Mouse (Mus musculus) midbrain, embryonic 11.5 days (tissue): ENCODE measurements at regions not wholly inside any gene's neighbourhood (a gene's known extent, or its start where the extent isn't known, plus 50 kb on each side); places are given as distances from the start of the nearest gene placed in this dataset.

ENCODE experiments used
- ATAC-seq: fragments of 200-750 bp; cut with Nextera tagmentation; 2 replicates; pipeline ENCODE4 v1.8.0; 2017; ENCODE audit warnings: moderate TSS enrichment, moderate library complexity; ENCODE audit not compliant: low FRiP score
- DNase-seq: peaks from one replicate; pipeline ENCODE4 v3.0.0; 2015; ENCODE audit warnings: low spot score; ENCODE audit errors: missing footprints
- H3K27ac ChIP-seq: fragments of 300-500 bp; sonication (generic); 2 replicates; pipeline ENCODE4 v1.5.1; 2014; ENCODE audit warnings: low read depth, low read length
- H3K27me3 ChIP-seq: fragments of 300-500 bp; sonication (generic); 2 replicates; pipeline ENCODE4 v1.6.1; 2014; ENCODE audit warnings: mild to moderate bottlenecking, low read length, moderate library complexity, mixed read lengths; ENCODE audit not compliant: control insufficient read depth, insufficient read depth
- H3K36me3 ChIP-seq: fragments of 300-500 bp; sonication (generic); 2 replicates; pipeline ENCODE4 v1.6.1; 2014; ENCODE audit warnings: mild to moderate bottlenecking, low read length, moderate library complexity, mixed read lengths; ENCODE audit not compliant: control insufficient read depth, insufficient read depth
- H3K4me1 ChIP-seq: fragments of 300-500 bp; sonication (generic); 2 replicates; pipeline ENCODE4 v1.6.1; 2014; ENCODE audit warnings: low read length; ENCODE audit not compliant: control insufficient read depth, insufficient read depth
- H3K4me2 ChIP-seq: fragments of 300-500 bp; sonication (generic); 2 replicates; pipeline ENCODE4 v1.6.1; 2014; ENCODE audit warnings: mild to moderate bottlenecking, moderate library complexity
- H3K4me3 ChIP-seq: fragments of 300-500 bp; sonication (generic); 2 replicates; pipeline ENCODE4 v1.5.1; 2014; ENCODE audit warnings: low read depth, low read length
- H3K9ac ChIP-seq: fragments of 300-500 bp; sonication (generic); 2 replicates; pipeline ENCODE4 v1.6.1; 2014; ENCODE audit warnings: low read length
- H3K9me3 ChIP-seq: fragments of 300-500 bp; sonication (generic); 2 replicates; pipeline ENCODE4 v1.6.1; 2016; ENCODE audit warnings: low read length; ENCODE audit not compliant: control insufficient read depth
- WGBS: fragments of 180-500 bp; shearing (Covaris S2); extraction: QIAGEN DNeasy Blood & Tissue Kit; methylation state at CpG from one replicate; pipeline ENCODE4 v1.1.7; 2014; 5-methylcytosine and 5-hydroxymethylcytosine counted together

GRCm38 (mm10) chr6:93537971-93538370 lies 594.7 kb upstream of the Adamts9 start:
- no peak for ATAC-seq
- Histone ChIP-seq H3K36me3 (no peaks in the 10 kb centered on the region), H3K4me3 (no peak overlapping the region), H3K9me3 (no peaks in the 10 kb centered on the region), H3K27me3 (no peaks in the 10 kb centered on the region), H3K9ac (no peak overlapping the region), H3K27ac (no peak overlapping the region), H3K4me2 (no peak overlapping the region), H3K4me1 (no peaks in the 10 kb centered on the region)
- DNase-seq: peak; percentile 70
- WGBS: 81% methylated on average over 1 of the region's 1 CpGs

DNA sequence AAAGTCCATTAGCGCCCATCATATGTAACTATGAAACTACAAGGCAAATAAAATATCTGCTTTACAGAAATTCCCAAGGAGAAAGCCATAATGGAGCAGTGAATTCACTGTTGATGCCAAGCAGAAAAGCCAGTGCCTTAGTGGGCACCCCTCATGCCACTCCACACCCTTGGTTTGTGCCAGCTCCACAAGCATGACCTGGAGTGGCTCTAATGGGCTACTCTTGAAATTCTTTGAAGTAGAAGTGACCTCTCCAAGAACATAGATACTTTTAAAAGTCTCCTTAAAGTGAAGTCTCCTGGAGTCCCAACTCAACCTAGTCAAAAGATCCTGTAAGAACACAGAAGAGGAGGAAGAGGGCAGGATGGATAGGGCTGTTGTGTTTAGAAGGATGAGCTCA lies 593.8 kb upstream of the Adamts9 start:
- Histone ChIP-seq H3K36me3 (no peaks in the 10 kb centered on the region), H3K9ac (no peak overlapping the region), H3K9me3 (no peaks in the 10 kb centered on the region), H3K4me2 (no peak overlapping the region), H3K27me3 (no peaks in the 10 kb centered on the region), H3K27ac (no peak overlapping the region), H3K4me3 (no peak overlapping the region), H3K4me1 (no peaks in the 10 kb centered on the region)
- ATAC-seq: no peak
- no peak for DNase-seq
- 97% methylated on average over 1 of the region's 1 CpGs for WGBS

- 86% methylated on average over 2 of the region's 2 CpGs for WGBS
- Histone ChIP-seq H3K4me1 (no peaks in the 10 kb centered on the region), H3K4me3 (no peak overlapping the region), H3K9ac (no peak overlapping the region), H3K36me3 (no peaks in the 10 kb centered on the region), H3K4me2 (no peak overlapping the region), H3K27me3 (no peaks in the 10 kb centered on the region), H3K9me3 (no peaks in the 10 kb centered on the region), H3K27ac (no peak overlapping the region)
- DNase-seq (peak; percentile 39), ATAC-seq (no peak)
Measured at GRCm38 (mm10) chr6:93513818-93514217, 570.5 kb upstream of the Adamts9 start.

DNA sequence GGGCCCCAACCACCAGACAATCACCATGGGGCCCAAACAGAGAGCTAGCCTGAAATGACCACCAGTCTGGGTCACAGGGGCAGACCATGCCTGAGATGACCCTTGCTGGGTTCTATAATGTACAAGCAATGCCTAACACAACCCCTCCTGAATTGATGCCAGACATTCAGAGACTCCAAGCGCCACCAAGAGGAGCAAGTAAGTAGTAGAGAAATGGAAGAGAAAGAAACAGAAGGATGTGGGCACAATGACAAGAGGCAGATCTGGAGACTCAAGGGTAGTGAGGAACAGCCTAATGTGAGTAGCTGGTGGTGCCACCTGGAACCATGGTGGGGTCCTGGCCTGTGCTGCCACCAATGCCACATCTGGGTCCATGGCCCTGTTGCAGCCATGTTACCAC lies 566.6 kb upstream of the Adamts9 start:
- no peak overlapping the region for H3K27ac ChIP-seq
- H3K9ac ChIP-seq: no peak overlapping the region
- no peaks in the 10 kb centered on the region for H3K4me1 ChIP-seq
- H3K36me3 ChIP-seq: no peaks in the 10 kb centered on the region
- H3K9me3 ChIP-seq: no peaks in the 10 kb centered on the region
- no peaks in the 10 kb centered on the region for H3K27me3 ChIP-seq
- DNase-seq: peak; percentile 69
- H3K4me3 ChIP-seq: no peak overlapping the region
- H3K4me2 ChIP-seq: no peak overlapping the region
- 27% methylated on average over 1 of the region's 1 CpGs for WGBS
- no peak for ATAC-seq

GRCm38 (mm10) chr6:93497824-93498223 lies 554.5 kb upstream of the Adamts9 start:
- H3K4me2 ChIP-seq: no peak overlapping the region
- H3K27ac ChIP-seq: no peak overlapping the region
- H3K27me3 ChIP-seq: no peaks in the 10 kb centered on the region
- H3K4me3 ChIP-seq: no peak overlapping the region
- ATAC-seq (0 out of 2 replicates have a peak, but pooled peaks have one; percentile 46), DNase-seq (peak; percentile 69)
- H3K9ac ChIP-seq: no peak overlapping the region
- H3K4me1 ChIP-seq: no peaks in the 10 kb centered on the region
- H3K9me3 ChIP-seq: no peaks in the 10 kb centered on the region; the same call in 1 of the 2 replicates
- WGBS: 75% methylated on average over 4 of the region's 4 CpGs
- no peaks in the 10 kb centered on the region for H3K36me3 ChIP-seq

- Histone ChIP-seq H3K27ac (no peak overlapping the region), H3K4me1 (no peaks in the 10 kb centered on the region), H3K9me3 (no peaks in the 10 kb centered on the region), H3K27me3 (no peaks in the 10 kb centered on the region), H3K36me3 (no peaks in the 10 kb centered on the region), H3K9ac (no peak overlapping the region), H3K4me3 (no peak overlapping the region), H3K4me2 (no peak overlapping the region)
- DNase-seq: peak; percentile 81
- WGBS: 85% methylated on average over 2 of the region's 2 CpGs
- no peak for ATAC-seq
Measured at GRCm38 (mm10) chr6:93488441-93488955, 545.2 kb upstream of the Adamts9 start.

DNA sequence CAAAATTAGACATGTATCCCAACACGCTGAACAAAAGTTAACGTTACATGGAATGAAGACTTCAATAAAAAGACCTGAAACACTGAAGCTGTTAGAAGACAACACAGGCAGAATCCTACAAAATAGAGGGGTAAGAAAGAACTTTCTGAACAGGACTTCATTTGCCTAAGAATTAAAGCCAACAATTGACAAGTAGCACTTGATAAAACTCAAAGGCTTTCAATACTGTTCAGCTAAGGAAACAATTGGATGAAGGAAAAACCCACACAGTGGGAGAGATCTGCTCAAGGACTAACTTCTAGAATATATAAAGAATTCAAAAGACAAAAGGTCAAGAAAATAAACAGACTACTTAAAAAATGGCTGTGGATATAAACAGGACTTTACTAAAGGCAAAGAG lies 535.2 kb upstream of the Adamts9 start:
- Histone ChIP-seq H3K9ac (no peak overlapping the region), H3K36me3 (no peaks in the 10 kb centered on the region), H3K4me1 (no peaks in the 10 kb centered on the region), H3K27ac (no peak overlapping the region), H3K4me2 (no peak overlapping the region), H3K9me3 (no peaks in the 10 kb centered on the region), H3K4me3 (no peak overlapping the region), H3K27me3 (no peaks in the 10 kb centered on the region)
- DNase-seq (no peak), ATAC-seq (no peak)
- 70% methylated on average over 2 of the region's 2 CpGs for WGBS

- WGBS: 29% methylated on average over 1 of the region's 1 CpGs
- no peaks in the 10 kb centered on the region for H3K36me3 ChIP-seq
- no peak overlapping the region for H3K27ac ChIP-seq
- no peaks in the 10 kb centered on the region for H3K9me3 ChIP-seq
- no peaks in the 10 kb centered on the region for H3K4me1 ChIP-seq
- ATAC-seq (no peak), DNase-seq (no peak)
- H3K4me2 ChIP-seq: no peak overlapping the region
- H3K27me3 ChIP-seq: no peaks in the 10 kb centered on the region
- no peak overlapping the region for H3K9ac ChIP-seq
- H3K4me3 ChIP-seq: no peak overlapping the region
Measured at GRCm38 (mm10) chr6:93474981-93475380, 531.7 kb upstream of the Adamts9 start.

- no peaks in the 10 kb centered on the region for H3K4me1 ChIP-seq
- H3K9me3 ChIP-seq: no peaks in the 10 kb centered on the region
- DNase-seq: no peak
- H3K36me3 ChIP-seq: no peaks in the 10 kb centered on the region
- H3K27me3 ChIP-seq: no peaks in the 10 kb centered on the region
- 95% methylated on average over 5 of the region's 5 CpGs for WGBS
- ATAC-seq: no peak
- no peak overlapping the region for H3K9ac ChIP-seq
- no peak overlapping the region for H3K4me3 ChIP-seq
- H3K27ac ChIP-seq: no peak overlapping the region
- no peak overlapping the region for H3K4me2 ChIP-seq
Measured at GRCm38 (mm10) chr6:93467867-93468266, 524.6 kb upstream of the Adamts9 start.

DNA sequence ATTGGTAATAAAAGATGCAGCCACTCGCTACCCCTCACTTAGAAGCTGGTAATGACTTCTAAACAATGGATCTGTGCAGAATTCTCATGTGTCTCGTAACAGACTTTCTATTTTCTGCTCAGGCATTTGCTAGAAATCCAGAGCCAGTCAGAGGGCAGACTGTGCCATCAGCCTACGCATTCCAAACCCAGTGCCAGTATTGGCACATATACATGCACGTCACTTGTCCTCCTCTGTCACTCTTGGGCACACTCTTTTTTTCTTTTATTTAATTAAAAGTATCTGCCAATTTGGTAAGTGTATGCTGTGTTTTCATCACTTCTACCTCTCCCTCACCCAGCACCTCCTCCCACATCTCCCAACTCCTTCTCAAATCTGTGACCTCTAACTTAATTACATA lies 519.6 kb upstream of the Adamts9 start:
- ATAC-seq (no peak), DNase-seq (no peak)
- no peaks in the 10 kb centered on the region for H3K27me3 ChIP-seq
- H3K36me3 ChIP-seq: no peaks in the 10 kb centered on the region
- H3K4me1 ChIP-seq: no peaks in the 10 kb centered on the region
- H3K9ac ChIP-seq: no peak overlapping the region
- WGBS: 91% methylated on average over 4 of the region's 4 CpGs
- no peak overlapping the region for H3K27ac ChIP-seq
- no peak overlapping the region for H3K4me3 ChIP-seq
- no peaks in the 10 kb centered on the region for H3K9me3 ChIP-seq
- H3K4me2 ChIP-seq: no peak overlapping the region
